Mouse (Mus musculus): ENCODE data around the gene Socs5.

The Socs5 gene

GRCm38 (mm10) chr17:87106691-87107523 is 572 bp upstream of the Socs5 start:
- peak; percentile 97 to 98 for DNase-seq (ENCODE audit: low spot score in 2 of 2)

- no peak for DNase-seq (ENCODE audit: low spot score in 2 of 2)
Observed at GRCm38 (mm10) chr17:87108507-87109292, 1.2 kb downstream of the Socs5 start.

DNA sequence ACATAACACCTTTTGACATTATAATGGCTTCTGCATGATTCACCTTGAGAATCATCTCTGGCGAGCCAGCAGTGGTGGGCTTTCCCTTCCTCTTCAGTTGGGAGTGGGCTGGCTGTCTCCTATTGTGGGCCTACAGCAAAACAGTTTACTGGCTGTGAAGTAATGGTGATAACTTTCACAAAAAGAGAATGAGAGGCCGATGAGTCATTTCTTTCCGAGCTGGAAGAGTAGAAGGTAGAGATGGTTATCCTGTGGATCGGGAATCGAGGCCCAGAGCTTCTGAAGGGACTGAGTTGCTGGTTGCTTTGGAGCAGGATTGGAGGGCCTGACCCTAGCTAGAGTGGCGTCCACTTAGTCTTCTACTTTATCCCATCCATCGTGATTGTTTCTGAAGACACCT is 2.0 kb downstream of the Socs5 start:
- DNase-seq (ENCODE audit: low spot score in 2 of 2): no peak

GRCm38 (mm10) chr17:87112852-87113592 is 5.5 kb downstream of the Socs5 start:
- DNase-seq (ENCODE audit: low spot score in 2 of 2): no peak

- no peak for DNase-seq (ENCODE audit: low spot score in 2 of 2)
Observed at GRCm38 (mm10) chr17:87115615-87116014, 8.1 kb downstream of the Socs5 start.

- DNase-seq (ENCODE audit: low spot score in 2 of 2): no peak
Observed at GRCm38 (mm10) chr17:87118966-87119526, 11.6 kb downstream of the Socs5 start.

GRCm38 (mm10) chr17:87125344-87125743 is 17.9 kb downstream of the Socs5 start:
- DNase-seq (ENCODE audit: low spot score in 2 of 2): no peak

GRCm38 (mm10) chr17:87132258-87132657 is 24.8 kb downstream of the Socs5 start:
- DNase-seq (ENCODE audit: low spot score in 2 of 2): no peak

- DNase-seq (ENCODE audit: low spot score in 2 of 2): peak; percentile 28 to 62
Observed at GRCm38 (mm10) chr17:87133823-87134222, 26.3 kb downstream of the Socs5 start.

- DNase-seq (ENCODE audit: low spot score in 2 of 2): no peak
Observed at GRCm38 (mm10) chr17:87134631-87135030, 27.2 kb downstream of the Socs5 start.

- DNase-seq (ENCODE audit: low spot score in 2 of 2): no peak
Observed at GRCm38 (mm10) chr17:87135741-87136140, 28.3 kb downstream of the Socs5 start.

DNA sequence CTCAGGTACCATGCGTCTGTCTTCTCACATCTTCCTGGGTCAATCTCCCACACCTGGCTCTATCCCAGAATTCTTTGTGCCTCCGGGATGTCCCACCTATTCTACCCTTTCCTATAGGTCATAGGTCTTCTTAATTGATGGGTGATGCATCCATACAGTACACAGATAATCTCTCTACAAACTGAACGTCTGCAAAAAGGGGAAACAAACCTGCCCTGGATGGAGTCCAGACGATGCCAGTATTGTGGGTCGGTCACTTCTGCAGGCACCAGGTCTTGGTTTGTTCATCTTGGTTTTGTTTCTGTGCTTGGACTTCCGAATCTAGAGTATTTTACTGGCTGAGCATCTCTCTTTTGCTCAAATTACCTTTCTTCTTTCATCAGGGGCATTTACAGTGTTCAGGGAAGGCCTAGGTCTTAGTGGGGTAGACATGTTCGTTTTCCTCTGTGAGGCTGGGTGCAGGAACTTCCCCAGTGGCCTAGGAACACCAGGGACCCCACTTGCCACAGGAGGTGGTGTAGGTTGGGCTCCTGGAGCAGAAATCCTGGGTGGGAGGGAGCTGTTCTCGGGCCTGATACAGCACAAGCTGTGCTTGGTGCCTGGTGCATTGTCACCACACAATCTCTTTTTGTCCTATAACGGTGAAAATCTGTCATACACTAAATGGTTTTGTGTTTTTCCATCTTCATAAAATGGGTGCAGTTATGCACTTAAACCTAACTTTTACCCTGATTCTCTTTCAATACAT is 33.9 kb downstream of the Socs5 start:
- no peak for DNase-seq (ENCODE audit: low spot score in 2 of 2)

DNA sequence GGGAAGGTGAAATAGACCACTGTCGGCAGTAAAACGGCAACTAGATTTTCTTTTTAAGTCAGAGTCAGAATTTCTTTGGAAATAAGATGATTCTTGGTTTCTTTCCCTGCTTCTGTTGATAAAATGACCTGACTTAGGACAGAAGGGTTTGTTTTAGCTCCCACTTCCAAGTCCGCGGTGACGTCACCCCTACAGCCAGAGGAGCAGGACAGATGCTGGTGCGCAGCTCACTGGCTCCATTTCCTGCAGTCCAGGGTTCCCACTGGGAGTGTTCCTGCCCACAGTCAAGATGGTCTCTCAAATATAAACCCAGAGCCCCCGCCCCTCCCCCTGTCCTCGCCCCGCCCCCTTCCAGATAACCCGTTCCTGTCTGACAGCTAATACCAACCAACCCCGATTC is 34.8 kb downstream of the Socs5 start:
- DNase-seq (ENCODE audit: low spot score in 2 of 2): peak; percentile 55 to 69

GRCm38 (mm10) chr17:87143186-87143585 is 35.7 kb downstream of the Socs5 start:
- DNase-seq (ENCODE audit: low spot score in 2 of 2): no peak

DNA sequence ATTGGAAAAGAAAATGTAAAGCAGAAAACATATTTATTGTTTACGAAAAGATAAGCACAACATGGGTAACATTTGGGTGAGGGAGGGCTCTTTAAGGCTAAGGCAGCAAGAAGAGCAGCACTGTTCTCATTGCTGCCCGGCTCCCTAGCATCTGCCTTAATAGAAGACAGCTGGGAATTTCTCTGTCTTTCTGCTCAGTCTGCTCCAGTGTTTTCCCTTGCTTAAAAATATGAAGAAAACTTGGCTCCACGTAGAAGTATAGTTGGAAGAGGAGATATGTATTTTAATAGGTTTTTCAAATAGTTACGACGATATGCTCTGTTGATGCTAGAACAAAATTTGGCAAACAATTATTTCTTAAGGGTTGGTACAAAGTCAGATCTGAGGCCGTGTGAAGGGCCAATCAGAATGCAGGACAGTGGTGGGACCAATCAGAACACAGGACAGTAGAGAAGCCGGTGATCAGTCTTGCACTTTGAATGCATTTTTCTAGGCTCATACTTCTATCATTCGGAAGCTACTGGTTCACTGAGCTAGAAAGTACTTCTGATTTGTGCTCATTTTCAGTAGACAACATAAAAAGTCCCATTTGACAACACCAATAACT is 39.0 kb downstream of the Socs5 start:
- DNase-seq (ENCODE audit: low spot score in 2 of 2): no peak

GRCm38 (mm10) chr17:87149762-87150161 is 42.3 kb downstream of the Socs5 start:
- no peak for DNase-seq (ENCODE audit: low spot score in 2 of 2)

DNA sequence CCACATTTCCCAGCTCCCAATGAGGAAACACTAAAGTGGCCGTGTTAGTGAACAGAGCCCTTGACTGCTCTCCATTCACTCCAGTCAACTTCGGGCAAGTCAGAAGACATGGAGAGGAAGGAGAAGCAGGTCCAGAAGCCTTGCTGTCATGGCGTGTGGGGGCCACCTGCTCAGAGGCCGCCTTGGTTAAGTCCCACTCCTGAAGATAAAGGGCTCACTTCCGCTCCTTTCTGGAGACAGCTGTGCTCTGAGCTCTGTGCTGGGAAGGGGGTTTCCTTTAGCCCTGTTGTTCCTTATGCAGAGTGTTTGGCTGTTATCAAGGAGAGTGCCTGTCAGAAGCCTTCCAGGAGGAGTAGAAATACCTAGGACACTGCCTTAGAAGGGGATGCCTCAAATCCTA is 45.5 kb downstream of the Socs5 start:
- DNase-seq (ENCODE audit: low spot score in 2 of 2): no peak

DNA sequence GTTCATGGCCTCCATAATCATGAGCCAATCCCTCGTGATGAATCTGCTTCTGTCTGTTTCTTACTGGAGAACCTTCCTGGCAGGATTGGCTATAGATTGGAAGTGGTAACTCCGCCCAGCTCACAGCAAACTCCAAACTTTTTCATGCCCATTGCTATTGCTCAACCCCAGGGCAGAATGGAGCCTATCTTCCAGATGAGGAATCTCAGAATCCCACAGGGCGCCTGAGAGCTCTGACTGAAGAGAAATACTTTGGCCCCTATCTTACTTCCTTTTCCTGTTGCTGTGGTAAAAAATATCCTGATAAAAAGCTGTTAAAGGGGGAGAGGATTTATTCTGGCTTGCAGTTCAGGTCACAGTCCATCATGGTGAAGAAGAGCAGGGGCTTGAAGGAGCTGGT is 48.2 kb downstream of the Socs5 start:
- no peak for DNase-seq (ENCODE audit: low spot score in 2 of 2)

DNA sequence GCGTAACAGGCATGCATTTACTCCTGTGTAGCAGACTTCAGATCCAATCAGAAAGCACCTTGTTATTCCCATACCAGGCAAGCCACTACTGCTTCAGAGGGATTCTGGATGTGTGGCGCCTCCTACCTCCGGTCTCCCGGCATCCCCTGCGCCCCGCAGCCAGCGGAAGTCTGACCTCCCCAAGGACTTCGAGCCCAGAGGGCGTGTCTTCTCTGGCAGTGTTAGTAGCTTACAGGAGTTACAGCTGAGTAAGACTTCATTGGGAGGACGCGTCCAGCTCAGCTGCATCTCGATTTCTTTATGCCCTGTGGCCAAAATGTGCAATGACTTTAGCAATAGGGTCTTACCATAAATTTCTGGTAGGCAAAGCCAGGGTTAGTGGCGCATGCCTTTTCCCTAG is 50.3 kb downstream of the Socs5 start:
- DNase-seq (ENCODE audit: low spot score in 2 of 2): no peak

- no peak for DNase-seq (ENCODE audit: low spot score in 2 of 2)
Observed at GRCm38 (mm10) chr17:87158597-87158996, 51.1 kb downstream of the Socs5 start.

GRCm38 (mm10) chr17:87160270-87160669 is 52.8 kb downstream of the Socs5 start:
- no peak for DNase-seq (ENCODE audit: low spot score in 2 of 2)
